Mouse (Mus musculus): ENCODE measurements around the gene Spice1. TPM values are rescaled to one million over a fixed set of nuclear protein-coding genes. Genes with fewer than 3 reads are reported as not detected.
A peak's percentile ranks its signal among the peaks of the same experiment; 100 is the strongest.

The Spice1 gene
- polyA plus RNA-seq, 1 experiment from 2014 or later = 20.2 TPM

DNA sequence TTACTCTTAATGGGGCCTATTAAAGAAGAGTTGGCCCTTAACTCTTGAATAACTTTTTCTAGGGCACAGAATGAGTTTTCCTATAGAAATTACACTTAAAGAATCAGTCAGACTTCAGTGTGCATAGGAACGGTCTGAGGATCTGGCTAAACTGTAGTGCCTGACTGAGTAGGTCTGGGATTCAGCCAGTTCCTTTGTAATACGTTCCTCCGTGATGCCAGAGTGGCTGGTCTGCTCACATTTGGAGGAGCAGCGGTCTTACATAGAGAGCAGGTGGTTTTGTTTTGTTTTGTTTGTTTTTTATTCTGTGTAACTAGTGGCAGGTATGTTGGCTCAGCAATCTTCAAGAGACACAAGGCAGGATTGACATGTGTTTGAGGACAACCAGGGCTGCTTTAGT lies 33.1 kb downstream of the Spice1 start:
- H3K4me3 ChIP-seq (ENCODE audit: control insufficient read depth in 1 of 2, insufficient read depth in 1 of 2, low read depth in 1 of 2, low read length in 2 of 2) = no peak overlapping the region
- WGBS = 83% methylated on average over 4 of the region's 4 CpGs
- no peaks in the 10 kb centered on the region for H3K27me3 ChIP-seq (ENCODE audit: control insufficient read depth, insufficient read depth, low read length)
- H3K36me3 ChIP-seq (ENCODE audit: control insufficient read depth, insufficient read depth, low read length) = peaks cover 23% of the 10 kb centered on the region
- no peaks in the 10 kb centered on the region for H3K4me1 ChIP-seq (ENCODE audit: control insufficient read depth in 2 of 2, insufficient read depth in 2 of 2, low read length in 2 of 2)
- H3K9ac ChIP-seq (ENCODE audit: low read length) = no peak overlapping the region
- H3K27ac ChIP-seq (replicated peaks in 1 of 2; ENCODE audit: control insufficient read depth in 1 of 2, insufficient read depth in 1 of 2, low read depth in 2 of 2, low read length in 2 of 2) = no peak overlapping the region
- ATAC-seq (ENCODE audit: insufficient number of reproducible peaks, insufficient read depth, low FRiP score, low read depth) = no peak
- H3K4me2 ChIP-seq (ENCODE audit: low read length) = no peak overlapping the region
- H3K9me3 ChIP-seq (ENCODE audit: control insufficient read depth, low read length) = no peaks in the 10 kb centered on the region

DNA sequence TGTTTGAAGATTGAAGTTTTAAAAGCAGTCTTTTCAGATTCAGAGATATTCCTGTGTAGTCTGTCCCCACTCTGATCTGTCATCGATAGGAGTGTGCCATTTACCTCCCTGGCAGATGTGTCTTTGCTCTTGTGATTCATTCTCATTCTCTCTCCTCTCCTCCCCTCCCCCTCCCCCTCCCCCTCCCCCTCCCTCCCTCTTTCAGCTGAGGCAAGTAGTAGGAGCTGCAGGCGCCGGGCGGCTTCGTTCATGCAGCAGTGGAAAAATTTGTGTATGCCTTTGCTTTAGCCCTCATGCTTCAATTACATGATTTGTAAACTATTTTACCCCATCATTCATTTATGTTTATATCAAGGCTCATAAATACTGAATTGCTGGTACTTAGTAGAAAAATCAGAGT lies 34.7 kb downstream of the Spice1 start:
- H3K4me2 ChIP-seq (ENCODE audit: low read length) = no peak overlapping the region
- H3K4me3 ChIP-seq (ENCODE audit: control insufficient read depth in 1 of 2, insufficient read depth in 1 of 2, low read depth in 1 of 2, low read length in 2 of 2) = no peak overlapping the region
- H3K27ac ChIP-seq (replicated peaks in 1 of 2; ENCODE audit: control insufficient read depth in 1 of 2, insufficient read depth in 1 of 2, low read depth in 2 of 2, low read length in 2 of 2) = no peak overlapping the region
- no peaks in the 10 kb centered on the region for H3K27me3 ChIP-seq (ENCODE audit: control insufficient read depth, insufficient read depth, low read length)
- H3K9ac ChIP-seq (ENCODE audit: low read length) = no peak overlapping the region
- 27% methylated on average over 5 of the region's 5 CpGs for WGBS
- H3K9me3 ChIP-seq (ENCODE audit: control insufficient read depth, low read length) = no peaks in the 10 kb centered on the region
- H3K36me3 ChIP-seq (ENCODE audit: control insufficient read depth, insufficient read depth, low read length) = peaks cover 30% of the 10 kb centered on the region
- no peak for ATAC-seq (ENCODE audit: insufficient number of reproducible peaks, insufficient read depth, low FRiP score, low read depth)
- no peaks in the 10 kb centered on the region for H3K4me1 ChIP-seq (ENCODE audit: control insufficient read depth in 2 of 2, insufficient read depth in 2 of 2, low read length in 2 of 2)

DNA sequence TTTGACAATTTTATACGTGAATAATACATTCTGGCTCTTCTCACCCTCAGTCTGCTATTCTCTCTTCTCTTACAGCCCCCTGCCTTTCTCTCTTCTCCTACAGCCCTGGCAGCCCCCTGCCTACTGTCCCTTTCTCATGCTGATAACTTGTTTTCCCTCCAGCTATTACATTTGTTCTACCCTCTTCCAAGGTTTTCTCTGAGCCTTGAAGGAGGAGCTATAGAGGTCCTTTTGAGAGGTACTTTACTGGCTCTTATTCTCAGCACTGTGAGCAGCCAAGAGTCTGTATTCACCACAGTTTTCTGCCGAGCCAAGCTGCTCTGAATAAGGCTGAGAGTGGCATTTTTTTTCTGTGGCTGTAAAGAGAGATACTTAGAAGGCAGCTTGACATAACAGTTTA lies 36.6 kb downstream of the Spice1 start:
- WGBS = 64% methylated on average over 2 of the region's 2 CpGs
- Histone ChIP-seq H3K9ac (ENCODE audit: low read length) (no peak overlapping the region), H3K27me3 (ENCODE audit: control insufficient read depth, insufficient read depth, low read length) (no peaks in the 10 kb centered on the region), H3K4me2 (ENCODE audit: low read length) (no peak overlapping the region), H3K27ac (replicated peaks in 1 of 2; ENCODE audit: control insufficient read depth in 1 of 2, insufficient read depth in 1 of 2, low read depth in 2 of 2, low read length in 2 of 2) (no peak overlapping the region), H3K4me3 (ENCODE audit: control insufficient read depth in 1 of 2, insufficient read depth in 1 of 2, low read depth in 1 of 2, low read length in 2 of 2) (no peak overlapping the region), H3K9me3 (ENCODE audit: control insufficient read depth, low read length) (no peaks in the 10 kb centered on the region), H3K36me3 (ENCODE audit: control insufficient read depth, insufficient read depth, low read length) (peaks cover 29% of the 10 kb centered on the region), H3K4me1 (ENCODE audit: control insufficient read depth in 2 of 2, insufficient read depth in 2 of 2, low read length in 2 of 2) (no peaks in the 10 kb centered on the region)
- no peak for ATAC-seq (ENCODE audit: insufficient number of reproducible peaks, insufficient read depth, low FRiP score, low read depth)

DNA sequence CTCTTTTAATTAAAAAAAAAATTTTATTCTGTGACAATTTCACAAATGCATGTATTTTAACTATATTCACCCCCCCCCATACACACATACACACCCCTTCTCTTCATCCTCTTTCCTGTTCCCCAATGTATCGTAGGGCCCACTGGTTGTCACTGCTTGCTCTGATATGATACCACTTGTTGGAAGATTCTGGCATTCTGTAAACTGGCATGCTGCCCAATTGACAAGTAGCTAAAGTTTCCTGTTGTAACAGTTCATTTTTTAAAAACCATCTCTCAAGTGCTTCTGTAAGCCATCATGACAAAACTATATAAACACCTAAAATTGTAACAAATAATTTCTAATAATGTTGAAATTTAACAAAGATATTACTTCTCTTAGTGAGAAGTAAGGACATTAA lies 37.3 kb downstream of the Spice1 start:
- Histone ChIP-seq H3K4me1 (ENCODE audit: control insufficient read depth in 2 of 2, insufficient read depth in 2 of 2, low read length in 2 of 2) (no peaks in the 10 kb centered on the region), H3K9me3 (ENCODE audit: control insufficient read depth, low read length) (0 out of 2 replicates have a peak, but pooled peaks cover 2% of the 10 kb centered on the region), H3K9ac (ENCODE audit: low read length) (no peak overlapping the region), H3K27me3 (ENCODE audit: control insufficient read depth, insufficient read depth, low read length) (no peaks in the 10 kb centered on the region), H3K36me3 (ENCODE audit: control insufficient read depth, insufficient read depth, low read length) (peaks cover 30% of the 10 kb centered on the region), H3K27ac (replicated peaks in 1 of 2; ENCODE audit: control insufficient read depth in 1 of 2, insufficient read depth in 1 of 2, low read depth in 2 of 2, low read length in 2 of 2) (no peak overlapping the region), H3K4me3 (ENCODE audit: control insufficient read depth in 1 of 2, insufficient read depth in 1 of 2, low read depth in 1 of 2, low read length in 2 of 2) (no peak overlapping the region), H3K4me2 (ENCODE audit: low read length) (no peak overlapping the region)
- 52% methylated on average over 1 of the region's 1 CpGs for WGBS
- ATAC-seq (ENCODE audit: insufficient number of reproducible peaks, insufficient read depth, low FRiP score, low read depth) = no peak

DNA sequence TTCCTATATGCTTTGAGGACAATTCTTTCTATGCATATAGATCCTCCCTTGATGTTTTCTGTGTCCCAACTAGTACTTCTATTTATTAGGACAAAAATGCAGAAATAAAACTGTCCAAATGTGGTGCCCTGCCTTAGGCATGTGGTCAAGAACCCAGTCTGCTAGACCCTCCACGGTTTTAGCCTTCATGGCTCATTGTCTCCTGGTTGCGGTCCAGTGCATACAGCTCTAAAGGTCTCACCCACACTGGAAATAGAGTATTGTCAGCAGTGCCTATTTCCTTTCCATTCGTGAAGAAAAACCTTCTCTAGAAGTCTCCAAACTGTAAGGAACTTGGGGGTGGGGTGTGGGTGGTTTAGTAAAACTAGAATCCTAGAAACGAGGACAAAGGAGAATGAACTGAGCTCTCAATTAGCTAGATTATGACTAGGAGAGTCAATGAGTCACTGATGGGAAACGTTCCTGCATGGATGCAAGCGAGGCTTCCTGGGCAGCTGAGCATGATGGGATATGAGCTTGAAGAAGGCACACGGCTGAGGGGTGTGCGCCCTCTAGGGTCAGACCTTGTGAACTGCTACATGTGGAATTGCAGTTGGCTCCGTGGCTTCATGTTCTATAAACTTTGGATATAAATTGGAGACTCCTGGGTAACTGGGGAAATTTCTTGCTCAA lies 45.1 kb downstream of the Spice1 start:
- H3K4me2 ChIP-seq (ENCODE audit: low read length) = no peak overlapping the region
- WGBS = 34% methylated on average over 9 of the region's 9 CpGs
- H3K9ac ChIP-seq (ENCODE audit: low read length) = no peak overlapping the region
- H3K4me1 ChIP-seq (ENCODE audit: control insufficient read depth in 2 of 2, insufficient read depth in 2 of 2, low read length in 2 of 2) = peaks cover 6 to 11% of the 10 kb centered on the region in 2 experiments; a peak in 2 of 4 replicates
- no peak overlapping the region for H3K4me3 ChIP-seq (ENCODE audit: control insufficient read depth in 1 of 2, insufficient read depth in 1 of 2, low read depth in 1 of 2, low read length in 2 of 2)
- H3K36me3 ChIP-seq (ENCODE audit: control insufficient read depth, insufficient read depth, low read length) = peaks cover 15% of the 10 kb centered on the region
- ATAC-seq (ENCODE audit: insufficient number of reproducible peaks, insufficient read depth, low FRiP score, low read depth) = no peak
- H3K9me3 ChIP-seq (ENCODE audit: control insufficient read depth, low read length) = 0 out of 2 replicates have a peak, but pooled peaks cover 7% of the 10 kb centered on the region
- H3K27ac ChIP-seq (replicated peaks in 1 of 2; ENCODE audit: control insufficient read depth in 1 of 2, insufficient read depth in 1 of 2, low read depth in 2 of 2, low read length in 2 of 2) = no peak overlapping the region
- H3K27me3 ChIP-seq (ENCODE audit: control insufficient read depth, insufficient read depth, low read length) = no peaks in the 10 kb centered on the region

DNA sequence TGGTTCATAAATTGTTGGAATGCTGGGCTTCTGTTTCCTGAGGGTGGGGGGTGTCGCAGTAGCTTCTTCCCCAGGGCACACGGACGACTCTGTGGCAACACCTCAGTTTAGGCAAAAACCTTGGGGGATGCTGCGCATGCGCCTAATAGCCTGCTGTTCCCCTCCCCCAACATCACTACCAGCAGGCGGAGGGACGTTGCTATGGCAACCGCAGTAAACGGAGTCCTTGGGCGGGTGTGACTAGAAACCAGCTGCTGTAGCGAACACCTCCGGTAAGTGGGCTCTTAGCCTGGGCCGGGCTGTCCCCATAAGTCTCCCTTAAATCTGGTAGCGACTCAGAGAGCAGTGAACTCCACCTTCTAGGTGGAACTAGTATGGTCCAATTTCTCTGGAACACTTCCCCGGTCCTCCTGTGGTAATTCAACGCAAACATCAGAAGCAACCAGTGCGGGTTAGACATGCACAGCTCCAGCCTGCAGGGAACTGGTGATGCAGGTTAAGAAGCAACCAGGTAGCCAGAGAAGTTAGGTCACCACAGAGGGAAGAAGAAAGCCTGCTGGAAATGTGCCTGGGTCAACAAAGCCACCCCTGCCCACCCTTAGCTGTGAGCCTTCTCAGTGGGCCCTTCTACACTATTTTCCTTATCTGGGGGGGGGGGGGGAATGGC lies 47.8 kb downstream of the Spice1 start, which contains the start of gene Cfap44:
Cfap44 (plus strand) TSS at position 220 of the 667 bp plus-strand sequence.
- H3K9me3 ChIP-seq (ENCODE audit: control insufficient read depth, low read length) = 0 out of 2 replicates have a peak, but pooled peaks cover 4% of the 10 kb centered on the region
- H3K4me1 ChIP-seq (ENCODE audit: control insufficient read depth in 2 of 2, insufficient read depth in 2 of 2, low read length in 2 of 2) = peaks cover 6 to 11% of the 10 kb centered on the region in 2 experiments; a peak in 2 of 4 replicates
- no peaks in the 10 kb centered on the region for H3K36me3 ChIP-seq (ENCODE audit: control insufficient read depth, insufficient read depth, low read length)
- peak within 1 kb of the TSS; percentile 57; the same call in 1 of the 2 replicates for H3K9ac ChIP-seq (ENCODE audit: low read length)
- no peak within 1 kb of the TSS for H3K27ac ChIP-seq (replicated peaks in 1 of 2; ENCODE audit: control insufficient read depth in 1 of 2, insufficient read depth in 1 of 2, low read depth in 2 of 2, low read length in 2 of 2)
- peak within 1 kb of the TSS; percentile 68 for H3K4me2 ChIP-seq (ENCODE audit: low read length)
- peak; percentile 43; the same call in 1 of the 2 replicates for ATAC-seq (ENCODE audit: insufficient number of reproducible peaks, insufficient read depth, low FRiP score, low read depth)
- peak within 1 kb of the TSS; percentile 27 for H3K4me3 ChIP-seq (ENCODE audit: control insufficient read depth in 1 of 2, insufficient read depth in 1 of 2, low read depth in 1 of 2, low read length in 2 of 2)
- WGBS = 1% methylated on average over 17 of the region's 17 CpGs
- H3K27me3 ChIP-seq (ENCODE audit: control insufficient read depth, insufficient read depth, low read length) = no peaks in the 10 kb centered on the region

DNA sequence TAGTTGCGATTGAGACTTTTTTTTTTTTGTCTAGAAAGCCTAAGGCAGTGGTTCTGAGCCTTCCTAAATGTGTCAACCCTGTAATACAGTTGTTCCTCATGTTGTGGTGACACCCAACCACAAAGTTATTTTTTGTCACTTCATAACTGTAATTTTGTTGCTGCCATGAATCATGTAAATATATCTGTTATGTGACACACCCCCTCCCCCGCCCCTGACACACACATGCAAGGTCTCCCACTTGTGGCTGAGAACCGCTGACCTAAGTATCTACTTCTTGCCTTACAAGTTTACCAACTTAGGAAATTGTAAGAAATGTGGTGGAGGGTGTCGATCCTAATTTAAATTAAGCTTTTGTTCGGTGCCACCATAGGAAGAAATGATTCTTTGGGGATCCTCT lies 58.0 kb downstream of the Spice1 start:
- H3K27me3 ChIP-seq (ENCODE audit: control insufficient read depth, insufficient read depth, low read length) = no peaks in the 10 kb centered on the region
- no peak overlapping the region for H3K4me2 ChIP-seq (ENCODE audit: low read length)
- WGBS = 90% methylated on average over 5 of the region's 5 CpGs
- no peaks in the 10 kb centered on the region for H3K36me3 ChIP-seq (ENCODE audit: control insufficient read depth, insufficient read depth, low read length)
- no peak overlapping the region for H3K9ac ChIP-seq (ENCODE audit: low read length)
- peaks cover 3% of the 10 kb centered on the region; the same call in 1 of the 2 replicates for H3K9me3 ChIP-seq (ENCODE audit: control insufficient read depth, low read length)
- H3K4me1 ChIP-seq (ENCODE audit: control insufficient read depth in 2 of 2, insufficient read depth in 2 of 2, low read length in 2 of 2) = no peaks in the 10 kb centered on the region
- no peak for ATAC-seq (ENCODE audit: insufficient number of reproducible peaks, insufficient read depth, low FRiP score, low read depth)
- no peak overlapping the region for H3K27ac ChIP-seq (replicated peaks in 1 of 2; ENCODE audit: control insufficient read depth in 1 of 2, insufficient read depth in 1 of 2, low read depth in 2 of 2, low read length in 2 of 2)
- H3K4me3 ChIP-seq (ENCODE audit: control insufficient read depth in 1 of 2, insufficient read depth in 1 of 2, low read depth in 1 of 2, low read length in 2 of 2) = no peak overlapping the region

Data from heart, embryonic 14.5 days (tissue).